Mouse (Mus musculus) kidney, postnatal 10 days (tissue): ENCODE results near the gene Ostf1.

ENCODE experiments used
- DNase-seq: peaks from one replicate; pipeline ENCODE4 v3.0.0; 2021; ENCODE audit warnings: mixed read lengths

The Ostf1 gene

DNA sequence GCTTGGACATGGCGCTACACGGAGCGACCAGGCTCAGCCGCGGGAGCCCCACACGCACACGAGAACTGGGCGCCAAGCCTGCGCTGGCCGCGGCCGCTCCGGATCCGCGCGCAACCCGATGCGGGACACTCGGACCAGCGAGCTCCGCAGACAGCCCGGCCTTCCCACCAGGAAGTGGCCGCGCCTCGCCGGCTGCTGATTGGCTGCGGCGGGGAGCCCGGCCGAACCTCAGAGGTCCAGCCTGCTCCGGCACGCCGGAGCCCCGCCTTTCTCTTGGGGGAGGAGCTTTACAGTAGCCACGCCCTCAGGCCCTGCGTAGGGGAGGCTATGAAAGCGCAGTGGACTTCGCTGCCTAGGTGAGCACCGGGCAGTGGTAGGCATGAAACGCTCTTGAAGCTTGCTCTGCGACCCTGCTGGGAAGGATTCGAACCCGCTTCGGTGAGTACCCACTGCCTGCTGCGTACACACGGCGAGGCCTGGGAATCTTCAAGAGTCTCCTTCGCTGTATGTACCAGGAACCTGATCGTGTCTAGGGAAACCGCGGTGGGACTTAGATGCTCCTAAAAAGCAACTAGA is at the start of gene Ostf1, which contains the start of gene Nmrk1:
Ostf1 (minus strand) TSS at position 180 of the 576 bp plus-strand sequence.
Nmrk1 (plus strand) TSS at position 307 of the 576 bp plus-strand sequence.
- peak; percentile 99 for DNase-seq

DNA sequence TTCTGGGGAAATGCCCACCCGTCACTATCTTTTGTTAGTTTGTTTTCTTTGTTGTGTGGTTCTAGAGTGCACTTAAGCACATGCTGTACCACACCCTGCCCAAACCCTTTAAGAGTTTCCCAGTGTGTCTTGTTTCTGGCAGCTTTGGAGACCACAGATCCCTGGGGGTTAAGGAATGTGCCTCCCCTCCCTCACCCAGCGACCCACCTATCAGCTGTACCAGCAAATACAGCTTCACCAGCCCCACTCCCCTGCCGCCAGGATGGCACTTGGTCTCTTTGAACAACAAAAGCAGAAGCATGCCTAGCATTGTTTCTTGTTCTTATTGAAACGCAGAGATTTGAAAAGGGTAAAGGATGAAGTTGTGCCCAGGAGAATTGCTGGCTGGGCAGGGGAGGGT is 41.5 kb upstream of the Ostf1 start:
- no peak for DNase-seq

DNA sequence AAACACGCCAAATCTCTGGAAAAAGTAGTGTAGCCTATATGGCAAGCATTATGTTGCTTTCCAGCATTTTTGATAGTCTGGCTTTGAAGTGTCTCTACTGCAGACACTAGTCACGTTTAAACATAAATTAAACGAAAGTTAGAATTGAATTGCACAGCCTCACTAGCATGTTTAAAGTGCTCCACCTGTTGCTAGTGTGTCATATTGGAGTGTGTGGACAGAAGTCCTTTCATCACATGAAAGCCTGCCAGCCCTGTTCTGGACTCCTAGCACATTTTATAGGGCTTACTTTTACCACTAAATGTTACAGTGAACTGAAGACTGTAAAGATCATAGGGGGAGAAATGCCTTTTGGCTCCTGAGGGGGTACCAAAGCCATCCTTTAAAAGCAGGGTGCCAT is 40.9 kb upstream of the Ostf1 start:
- DNase-seq, result no peak

DNA sequence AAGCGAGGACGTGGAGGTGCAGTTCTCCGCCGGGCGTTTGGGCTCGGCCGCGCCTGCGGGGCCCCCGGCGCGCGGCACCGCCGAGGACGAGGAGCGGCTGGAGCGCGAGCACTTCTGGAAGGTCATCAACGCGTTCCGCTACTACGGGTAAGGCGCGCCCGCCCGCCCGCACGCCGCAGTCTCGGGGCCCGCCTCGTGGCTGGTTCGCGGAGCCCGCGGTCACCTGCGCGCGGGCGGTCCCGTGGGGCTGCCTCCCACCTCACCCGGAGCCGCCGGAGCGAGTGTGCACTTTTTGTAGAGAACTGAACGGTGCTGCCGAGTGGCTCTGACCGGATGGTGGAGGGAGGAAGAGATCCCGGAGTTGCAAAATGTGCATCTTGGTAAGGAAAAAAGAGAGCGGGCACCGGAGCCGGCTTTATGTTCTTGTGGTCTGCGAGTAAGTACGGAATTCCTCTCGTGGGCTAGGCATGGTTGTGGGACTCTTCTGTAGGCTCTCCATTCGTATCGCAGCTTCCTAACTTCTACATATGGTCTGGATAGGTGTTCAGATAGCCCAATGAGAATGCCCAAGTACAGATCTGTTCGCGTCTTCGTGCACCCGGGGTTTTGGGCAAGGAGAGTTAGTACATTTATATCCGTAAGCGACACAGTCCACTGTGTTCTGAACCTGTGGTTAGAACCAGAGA is 39.6 kb upstream of the Ostf1 start:
- peak; percentile 64 for DNase-seq

DNA sequence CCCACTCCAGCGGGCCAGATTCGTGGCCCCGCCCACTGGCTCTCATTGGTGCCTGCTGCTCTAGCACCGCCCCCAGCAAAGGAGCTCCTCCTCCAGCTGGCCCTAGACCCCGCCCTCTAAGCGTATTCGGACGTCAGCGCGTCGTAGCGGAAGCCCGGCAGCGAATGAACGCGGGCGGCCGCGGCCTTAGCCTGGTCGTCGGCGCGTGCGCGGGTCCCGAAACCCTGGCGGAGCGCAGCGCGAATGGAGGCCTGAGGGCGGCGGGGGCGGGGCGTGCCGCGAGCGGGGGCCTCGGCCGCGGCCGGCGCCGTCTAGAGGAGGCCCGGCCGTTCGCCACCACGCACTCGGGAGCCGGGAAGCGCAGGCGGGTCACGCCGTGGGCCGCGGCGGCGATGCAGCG is 39.0 kb upstream of the Ostf1 start, which contains the start of gene Carnmt1:
Carnmt1 (plus strand) TSS at position 157 of the 400 bp plus-strand sequence.
- peak; percentile 99 for DNase-seq

DNA sequence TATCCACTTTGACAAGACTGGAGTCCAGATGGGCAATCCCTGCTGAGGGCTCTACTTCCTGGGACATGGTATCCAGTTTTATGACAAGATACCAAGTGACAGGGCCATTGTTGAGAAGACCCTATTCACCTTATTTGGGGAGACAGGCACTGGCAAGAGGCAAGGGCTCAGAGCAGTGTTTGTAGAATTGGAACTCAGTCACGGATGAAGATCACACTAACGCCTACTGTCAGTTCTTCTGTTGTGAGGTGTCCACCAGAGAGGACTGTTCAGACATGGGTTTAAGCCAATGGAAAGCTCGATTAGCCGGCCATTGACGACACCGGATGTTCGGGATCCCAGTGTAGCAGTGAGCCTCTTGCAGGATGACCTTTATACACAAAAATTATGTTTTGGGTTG is 37.9 kb upstream of the Ostf1 start:
- DNase-seq, result no peak

DNA sequence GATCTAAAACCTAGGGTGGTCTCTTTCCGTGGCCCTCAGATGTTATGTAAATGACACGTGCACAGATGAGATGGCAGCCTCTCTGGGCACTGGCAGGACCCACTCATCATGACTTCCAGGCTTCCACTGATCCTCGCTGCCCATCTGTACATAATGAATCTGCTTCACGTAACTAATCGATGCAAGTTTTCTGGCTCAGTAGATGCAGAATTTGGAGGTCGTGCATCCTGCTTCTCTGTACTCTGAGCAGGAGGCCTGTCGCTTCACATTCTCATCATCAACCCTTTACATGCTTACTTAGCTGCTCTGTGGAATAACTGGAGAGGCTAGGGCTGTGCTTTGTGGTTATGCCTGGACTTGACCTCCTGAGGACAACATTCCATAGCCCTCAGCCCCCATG is 35.3 kb upstream of the Ostf1 start:
- no peak for DNase-seq

DNA sequence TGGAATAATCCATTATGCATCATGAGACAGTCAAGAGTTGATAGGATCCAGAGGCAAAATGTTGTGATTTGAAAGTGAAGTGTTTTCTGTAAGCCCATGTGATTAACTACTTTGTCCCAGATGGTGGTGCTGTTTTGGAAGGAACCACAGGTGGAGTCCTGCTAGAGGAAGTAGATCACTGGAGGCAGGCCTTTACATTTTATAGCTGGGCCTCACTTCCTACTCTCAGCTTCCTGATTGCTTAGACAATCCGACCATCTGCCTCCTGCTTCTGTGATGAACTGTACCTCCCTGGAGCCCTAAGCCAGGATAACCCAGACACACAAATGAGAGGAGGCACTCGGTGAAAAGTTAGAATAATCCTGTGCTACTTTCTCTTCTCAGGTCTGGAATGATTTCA is 32.3 kb upstream of the Ostf1 start:
- DNase-seq, result no peak

DNA sequence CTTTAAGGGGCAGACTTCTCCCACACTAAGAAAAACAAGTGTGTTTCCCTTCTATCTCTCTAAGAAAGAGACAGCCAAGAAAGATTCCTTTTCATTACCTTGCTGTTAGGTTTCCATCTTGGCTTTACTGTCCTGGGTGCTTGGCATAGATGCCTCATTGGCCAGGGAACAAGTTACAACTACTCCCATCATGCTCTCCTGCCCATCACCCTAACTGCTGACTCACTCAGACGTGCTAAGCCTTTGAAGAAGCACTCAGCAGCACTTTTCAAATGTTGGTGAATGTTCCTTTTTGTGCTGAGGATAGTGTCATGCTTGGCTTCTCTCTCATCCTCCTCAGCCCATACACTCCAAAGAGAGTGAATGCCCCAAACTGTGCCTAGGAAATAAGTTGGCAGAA is 30.1 kb upstream of the Ostf1 start:
- DNase-seq, result no peak

DNA sequence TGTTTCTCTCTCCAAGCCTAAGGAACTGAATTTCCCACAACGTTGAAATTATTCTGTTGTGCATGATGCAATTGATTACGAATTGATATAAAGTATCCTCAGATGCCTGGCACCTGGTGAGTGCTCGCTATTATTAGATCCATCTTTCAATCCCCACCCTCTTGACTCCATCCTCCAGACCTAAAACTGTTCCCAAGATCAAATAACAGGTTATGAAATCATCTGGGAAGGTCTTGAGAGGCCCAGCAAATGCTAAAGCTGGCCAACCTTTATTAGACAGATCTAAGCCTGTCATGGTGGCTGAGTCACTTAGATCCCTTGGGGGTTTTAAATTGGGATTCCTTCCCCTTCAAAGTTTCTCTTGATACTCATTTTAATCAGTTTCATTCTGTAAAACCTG is 28.8 kb upstream of the Ostf1 start:
- no peak for DNase-seq

DNA sequence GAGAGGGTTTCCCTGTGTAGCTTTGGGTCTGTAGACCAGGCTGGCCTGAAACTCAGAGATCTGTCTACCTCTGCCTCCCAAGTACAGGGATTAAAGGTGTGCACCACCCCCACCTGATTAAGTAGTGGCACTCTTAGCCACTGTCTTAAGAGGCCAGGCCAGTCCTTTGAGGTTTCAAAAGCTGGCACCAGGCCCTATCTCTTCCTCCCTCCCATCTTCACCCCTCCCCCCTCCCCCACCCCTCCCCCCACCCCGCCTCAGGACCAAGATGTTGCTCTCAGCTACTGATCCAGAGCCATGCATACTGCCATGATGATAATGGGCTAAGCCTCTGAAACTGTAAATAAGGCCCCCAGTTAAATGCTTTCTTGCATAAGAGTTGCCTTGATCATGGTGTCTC is 27.7 kb upstream of the Ostf1 start:
- DNase-seq, result no peak

DNA sequence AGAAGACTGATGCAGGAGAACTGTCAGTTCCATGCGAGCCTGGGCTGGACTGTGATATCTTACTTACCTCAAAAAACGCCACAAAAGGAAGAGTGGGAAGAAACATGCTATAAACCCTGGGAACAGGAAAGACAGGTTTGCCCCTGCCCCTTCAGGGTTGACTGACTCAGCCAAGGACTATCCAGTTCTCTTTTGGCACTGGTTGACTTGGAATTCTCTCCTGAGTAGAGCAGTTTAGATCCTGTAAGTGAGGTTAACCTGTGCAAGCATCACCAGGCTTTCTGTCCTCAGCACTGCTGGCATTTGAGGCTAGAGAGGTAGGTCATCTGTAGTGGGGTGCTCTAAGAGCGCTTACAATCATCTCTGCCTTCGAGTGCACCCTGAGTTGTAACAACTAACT is 26.9 kb upstream of the Ostf1 start:
- no peak for DNase-seq

DNA sequence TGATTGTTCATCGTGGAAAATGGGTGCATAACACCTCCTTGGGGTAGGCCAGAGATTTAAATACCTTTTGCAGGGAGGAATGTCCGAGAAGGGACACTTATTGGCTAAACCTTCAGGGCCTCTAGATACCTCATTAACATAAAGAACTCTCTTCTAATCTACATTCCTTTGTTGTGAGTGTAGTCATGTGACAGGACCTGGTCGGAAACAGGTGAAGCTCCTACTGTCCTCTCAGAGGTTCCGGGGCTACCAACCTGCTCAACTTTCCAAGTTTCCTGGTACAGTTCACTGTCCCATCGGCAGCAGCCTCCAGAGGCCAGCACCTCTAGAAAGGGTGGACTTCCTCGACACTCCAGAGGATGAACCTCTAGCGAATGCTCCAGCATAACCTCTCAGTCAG is 24.4 kb upstream of the Ostf1 start:
- no peak for DNase-seq

DNA sequence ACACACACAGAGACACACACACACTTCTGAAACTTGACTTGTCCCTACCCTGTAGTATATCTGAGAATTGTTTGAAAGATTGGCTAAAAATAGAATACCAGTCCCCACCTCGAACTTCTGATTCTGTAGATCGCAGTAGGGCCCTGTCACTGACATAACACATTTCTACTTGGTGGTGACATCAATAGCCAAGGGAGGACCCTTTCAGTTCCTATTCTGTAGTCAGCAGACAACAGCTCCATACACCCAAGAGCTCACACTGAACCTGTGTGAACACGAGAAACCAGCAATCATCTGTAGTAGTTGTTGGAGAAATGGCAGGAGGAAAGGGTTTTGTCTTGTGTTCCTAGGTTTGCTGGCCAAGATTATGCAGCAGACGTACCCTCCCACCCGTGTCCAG is 23.4 kb upstream of the Ostf1 start:
- DNase-seq, result no peak

DNA sequence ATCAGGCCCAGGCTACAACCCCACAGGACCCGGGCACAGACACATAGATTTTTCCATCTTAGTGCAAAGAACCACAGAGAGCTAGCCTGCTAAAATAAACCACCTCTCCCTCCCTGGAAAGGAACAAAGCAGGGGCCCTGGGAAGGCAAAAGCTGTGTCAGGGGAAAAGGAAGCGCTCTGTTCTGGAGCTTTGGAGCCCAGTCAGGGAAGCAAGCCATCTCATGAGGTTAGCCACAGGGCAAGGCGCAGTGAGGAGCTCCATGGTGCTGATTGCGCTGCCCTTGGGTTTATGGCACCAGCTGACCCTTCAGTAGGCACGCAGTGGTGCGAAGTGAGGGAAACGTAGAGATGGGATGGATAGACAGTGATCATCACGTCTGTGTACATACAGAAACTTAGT is 22.7 kb upstream of the Ostf1 start:
- no peak for DNase-seq

DNA sequence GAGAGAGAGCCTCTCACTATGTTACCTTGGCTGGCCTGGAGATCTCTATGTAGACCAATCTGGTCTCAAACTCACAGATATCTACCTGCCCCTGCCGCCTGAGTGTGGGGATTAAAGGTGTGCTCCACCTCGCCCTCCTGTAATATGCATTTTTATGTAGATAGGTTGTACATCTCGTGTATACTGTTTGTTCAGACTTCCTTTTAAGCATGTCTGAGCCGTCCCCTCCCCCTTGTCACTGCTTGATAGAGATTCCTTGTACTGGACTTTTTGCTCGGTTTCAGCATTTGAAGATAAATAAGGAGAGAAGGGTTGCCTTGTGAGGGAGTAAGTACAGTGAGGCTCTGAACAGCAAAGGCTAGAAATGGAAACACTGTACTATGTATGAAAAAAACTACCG is 21.4 kb upstream of the Ostf1 start:
- no peak for DNase-seq

DNA sequence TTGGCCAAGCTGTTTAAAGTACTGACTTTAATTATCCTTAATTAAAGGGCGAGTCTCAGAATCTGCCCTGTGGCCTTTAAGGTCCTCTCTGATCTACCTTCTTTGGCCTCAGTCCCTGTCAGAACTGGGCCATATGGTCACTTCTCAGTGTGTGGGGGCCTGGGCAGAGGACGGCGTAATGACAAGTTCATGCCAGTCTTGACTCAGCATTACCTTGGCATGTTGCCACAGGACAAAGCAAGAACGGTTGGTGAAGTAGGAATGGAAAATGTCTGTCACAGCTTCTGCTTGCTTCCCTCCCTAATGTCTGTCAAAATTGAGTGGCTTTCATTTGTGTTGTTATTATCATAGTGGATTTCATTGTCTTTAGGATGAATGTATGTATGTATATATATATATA is 21.0 kb upstream of the Ostf1 start:
- peak; percentile 24 for DNase-seq

DNA sequence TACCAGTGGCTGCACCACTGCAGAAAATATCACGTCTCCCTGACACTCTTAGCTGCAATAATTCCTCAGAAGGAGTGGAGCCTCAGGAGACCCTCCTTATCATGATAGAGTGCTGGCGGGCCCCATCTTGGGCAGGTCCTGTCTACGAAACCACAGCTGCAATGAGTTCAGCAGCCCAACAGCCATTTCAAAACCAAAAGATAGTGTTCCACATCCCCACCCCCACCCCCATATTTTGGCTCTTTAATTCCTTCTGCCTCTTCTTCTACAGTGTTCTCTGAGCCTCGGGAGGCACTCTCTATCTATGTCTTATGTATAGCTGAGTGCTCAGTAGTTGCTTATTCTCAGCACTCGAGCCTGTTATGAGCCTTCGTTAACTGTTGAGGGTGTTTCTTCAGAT is 18.9 kb upstream of the Ostf1 start:
- no peak for DNase-seq

DNA sequence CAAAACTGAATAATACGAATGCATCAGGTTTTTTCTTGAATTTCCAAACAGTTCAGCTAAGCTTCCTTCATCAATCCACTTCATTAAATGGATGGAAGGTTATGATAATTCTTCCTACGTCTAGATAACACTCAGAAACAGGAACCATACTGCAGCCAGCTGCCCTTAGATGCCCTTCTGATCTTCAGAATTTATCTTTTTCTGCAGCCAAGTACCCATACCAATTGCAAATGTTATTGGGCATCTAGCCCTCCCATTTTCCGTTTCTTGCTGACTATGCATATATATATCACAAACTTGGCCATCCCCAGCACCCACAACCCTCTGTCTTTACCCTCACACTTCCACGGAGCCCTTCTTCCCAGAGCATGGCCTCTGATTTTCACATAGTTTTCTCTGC is 18.3 kb upstream of the Ostf1 start:
- no peak for DNase-seq

DNA sequence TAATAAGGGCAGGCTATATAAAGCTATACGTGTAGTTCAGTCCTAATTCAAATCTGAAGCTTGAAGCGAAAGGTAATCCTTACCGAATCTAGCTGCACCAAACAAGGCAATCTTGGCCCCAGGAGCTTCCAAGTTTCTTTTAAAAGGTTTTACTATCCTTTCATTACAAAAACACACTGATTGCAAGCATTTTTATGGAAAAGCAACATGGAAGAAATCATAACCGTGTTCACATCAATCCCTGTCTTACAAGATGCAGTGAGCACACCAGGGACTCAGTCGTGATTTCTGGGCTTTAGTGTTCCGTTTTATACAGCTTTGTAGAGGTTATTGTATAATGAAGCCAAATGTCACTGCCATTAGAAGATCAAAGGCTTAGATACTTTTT is 16.9 kb upstream of the Ostf1 start:
- no peak for DNase-seq

DNA sequence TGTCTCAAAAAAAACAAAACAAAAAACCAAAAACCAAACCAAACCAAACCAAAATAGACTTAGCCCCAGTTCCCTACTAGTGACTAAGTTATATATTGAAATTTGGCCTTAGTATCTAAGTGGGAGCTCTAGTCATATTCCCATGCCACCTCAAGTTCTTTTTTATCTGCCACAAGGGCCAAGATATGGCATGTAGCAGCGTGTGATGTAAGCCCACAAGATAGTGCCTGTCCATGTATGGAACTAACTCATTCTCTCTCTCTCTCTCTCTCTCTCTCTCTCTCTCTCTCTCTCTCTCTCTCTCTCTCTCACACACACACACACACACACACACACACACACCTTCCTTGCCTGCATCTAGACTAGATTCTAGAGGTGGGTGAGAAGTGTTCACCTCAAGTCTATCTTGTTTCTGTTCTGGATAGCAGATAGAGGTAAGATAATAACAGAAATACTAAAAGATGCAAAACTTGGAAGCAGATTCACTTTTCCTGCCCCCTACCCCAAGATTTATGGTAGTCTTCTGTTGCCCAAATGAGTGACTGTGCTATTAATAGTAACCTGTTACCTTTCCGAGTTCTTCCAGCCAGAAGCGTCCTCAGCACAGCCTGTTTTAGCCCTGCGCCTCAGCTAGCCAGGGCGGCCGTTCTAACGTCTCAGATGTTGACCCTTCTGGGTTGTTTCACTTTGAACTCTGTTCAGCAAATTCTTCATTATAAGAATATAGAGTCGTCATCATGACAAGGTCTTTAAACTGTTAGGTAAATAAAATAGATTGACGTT is 16.3 kb upstream of the Ostf1 start:
- no peak for DNase-seq

DNA sequence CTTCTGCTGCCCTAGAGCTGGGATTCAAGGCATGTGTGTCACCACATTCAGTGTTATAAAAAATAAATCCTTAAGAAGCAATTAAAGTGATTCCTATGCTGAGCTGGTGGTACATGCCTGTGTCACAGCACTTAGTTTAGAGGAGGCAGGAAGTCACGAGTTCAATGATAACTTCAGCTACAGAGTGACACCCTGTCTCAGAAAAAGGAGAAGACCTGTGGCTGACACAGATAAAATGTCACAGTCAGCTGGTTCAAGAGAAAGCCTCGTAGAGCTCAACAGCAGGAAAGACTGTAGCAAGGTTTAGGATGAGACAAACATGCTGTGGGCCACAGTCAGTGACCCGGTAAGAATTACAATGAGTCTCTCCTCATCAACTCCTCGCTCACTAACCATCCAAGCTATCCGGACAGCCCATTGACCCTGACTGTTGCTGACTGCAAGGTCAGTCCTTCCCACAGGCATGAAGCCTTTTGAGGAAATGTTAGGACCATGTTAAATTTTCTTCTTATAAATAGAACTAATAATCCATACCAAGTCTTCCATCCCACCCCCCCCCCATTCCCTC is 15.3 kb upstream of the Ostf1 start:
- DNase-seq, result no peak

DNA sequence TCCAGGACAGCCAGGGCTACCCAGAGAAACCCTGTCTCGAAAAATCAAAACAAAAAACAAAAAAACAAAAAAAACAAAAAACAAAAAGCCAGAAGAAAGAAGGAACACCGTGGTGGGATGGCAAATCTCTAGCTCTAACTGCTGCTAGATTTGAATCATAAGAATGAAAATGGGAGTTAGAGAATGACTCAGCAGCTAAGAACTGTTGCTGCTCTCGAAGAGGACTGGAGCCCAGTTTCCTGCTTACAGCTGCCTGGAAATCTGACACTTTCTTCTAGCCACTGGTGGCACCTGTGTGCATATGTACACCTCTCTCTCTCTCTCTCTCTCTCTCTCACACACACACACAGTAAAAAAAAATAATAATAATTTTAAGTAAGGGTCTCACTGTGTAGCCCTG is 14.8 kb upstream of the Ostf1 start:
- no peak for DNase-seq

DNA sequence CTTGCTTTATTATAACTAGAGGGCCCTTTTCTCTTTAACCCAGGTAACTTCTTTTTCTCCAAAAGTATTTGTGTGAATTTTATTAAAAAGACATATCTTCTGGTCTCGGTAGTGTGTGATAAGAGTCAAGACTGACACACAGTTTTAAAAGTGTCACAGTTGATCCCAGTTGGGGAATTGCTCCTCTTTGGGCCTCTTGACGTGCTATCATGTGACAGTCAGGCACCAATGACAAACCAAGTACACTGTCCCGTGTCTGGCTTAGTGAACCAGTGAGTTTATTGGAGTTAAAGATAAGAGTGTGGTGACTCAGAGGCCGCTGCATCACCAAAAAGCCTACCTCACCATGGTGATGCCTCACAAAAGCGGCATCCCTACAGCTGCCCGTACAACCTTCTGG is 12.5 kb upstream of the Ostf1 start:
- DNase-seq, result no peak
